Mouse (Mus musculus): ENCODE measurements at regions not wholly inside any gene's neighbourhood (a gene's known extent, or its start where the extent isn't known, plus 50 kb on each side); places are given as distances from the start of the nearest gene placed in this dataset.

- no peak for TF ChIP-seq CTCF (IDR thresholded peaks at IDR 0.05; ENCODE audit: extremely low read depth, insufficient read depth, insufficient read length, insufficient replicate concordance)
- TF ChIP-seq POLR2A (IDR thresholded peaks at IDR 0.05; ENCODE audit: low read depth, low read length), result no peak
Observed at GRCm38 (mm10) chr10:96971810-96972209, 355.0 kb downstream of the Btg1 start.
